Mouse (Mus musculus) G1E (cell line): Measurements from ENCODE around the gene Actn1. TPM values are rescaled to one million over a fixed set of nuclear protein-coding genes. Genes with fewer than 3 reads are reported as not detected.
"Not testable (repeated sequence)": the region's sequence is repeated elsewhere in the genome, so short reads cannot be mapped to it uniquely, and the experiment has no call there.

ENCODE experiments used
- ATAC-seq: 2 replicates; pipeline ENCODE4 v1.8.0; 2016; ENCODE audit warnings: mild to moderate bottlenecking; ENCODE audit not compliant: insufficient number of reproducible peaks, poor library complexity, low FRiP score, severe bottlenecking; ENCODE audit errors: extremely low read depth
- DNase-seq: peaks from one replicate; pipeline ENCODE4 v3.0.0; 2012; ENCODE audit warnings: low spot score
- H3K27me3 ChIP-seq: 2 replicates; pipeline ENCODE4 v1.6.1; 2012; ENCODE audit warnings: mild to moderate bottlenecking, low read length, inconsistent platforms; ENCODE audit not compliant: insufficient read depth
- H3K36me3 ChIP-seq: replicated peaks from 2 replicates; pipeline ENCODE3; 2012; ENCODE audit warnings: mild to moderate bottlenecking, inconsistent platforms
- H3K4me1 ChIP-seq: 2 replicates; pipeline ENCODE4 v1.6.1; 2012; ENCODE audit warnings: low read depth, low read length, inconsistent platforms, mixed read lengths; ENCODE audit not compliant: insufficient read depth
- H3K4me3 ChIP-seq: 2 replicates; pipeline ENCODE4 v1.5.1; 2012; ENCODE audit warnings: low read depth, mild to moderate bottlenecking, inconsistent platforms, low read length, moderate library complexity, mixed read lengths
- H3K9me3 ChIP-seq: replicated peaks from 2 replicates; pipeline ENCODE4 v1.6.1; 2012; ENCODE audit warnings: inconsistent platforms
- CTCF ChIP-seq: IDR thresholded peaks from 2 replicates; pipeline ENCODE4 v1.5.1; 2012; ENCODE audit warnings: low read depth, low read length, inconsistent platforms, mixed read lengths
- GATA1 ChIP-seq: IDR thresholded peaks from 2 replicates; pipeline ENCODE4 v1.6.1; 2012; ENCODE audit warnings: borderline replicate concordance, low read length, inconsistent platforms, mixed read lengths
- GATA2 ChIP-seq: IDR thresholded peaks from 2 replicates; pipeline ENCODE4 v1.6.1; 2012; ENCODE audit warnings: low read depth, low read length, inconsistent platforms, borderline replicate concordance
- POLR2AphosphoS5 ChIP-seq: IDR thresholded peaks from 2 replicates; pipeline ENCODE4 v1.6.1; 2012; ENCODE audit warnings: low read depth, low read length, inconsistent platforms; ENCODE audit not compliant: insufficient replicate concordance
- TAL1 ChIP-seq: conservative IDR thresholded peaks from 2 replicates; pipeline ENCODE4 v1.6.1; 2012; ENCODE audit warnings: low read depth, low read length, inconsistent platforms, mixed read lengths
- polyA plus RNA-seq: library from polyadenylated mRNA; stranded (reverse); fragments of >175 nt; gene quantifications from 2 replicates; pipeline ENCODE4 v1.2.3, GENCODE M21; 2012
- total RNA-seq, 2 experiments: library from RNA; stranded (forward) in 1 of 2; stranded (reverse) in 1 of 2; fragments of 200-1000 nt in 1 of 2; fragments of >200 nt in 1 of 2; fragmentation: Nextera tagmentation in 1 of 2; gene quantifications; 2 replicates each; pipeline ENCODE4 v1.2.3; 2014 to 2017

Actn1 gene
- total and polyA plus RNA-seq, 3 experiments: 0.38 to 0.83 (median 0.40) TPM

DNA sequence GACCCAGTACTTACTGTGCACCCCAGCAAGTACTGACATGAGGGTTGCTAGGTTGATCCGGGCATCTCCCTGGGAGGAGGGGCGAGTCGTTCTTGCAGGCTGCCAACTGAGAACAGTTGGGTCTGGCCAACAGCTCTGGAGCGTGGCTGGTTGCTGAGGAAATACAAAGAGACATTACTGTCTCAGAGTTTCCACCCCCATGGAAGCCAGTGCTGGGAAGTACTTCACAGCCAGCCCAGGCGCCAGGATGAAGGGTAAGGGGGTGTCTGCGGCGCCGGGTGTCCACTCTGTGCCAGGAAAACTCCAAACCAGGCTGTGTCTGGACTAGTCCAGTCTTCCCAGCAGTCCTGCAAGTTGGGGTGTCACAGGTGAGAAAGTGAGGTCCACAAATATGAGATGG, 30.8 kb upstream of the Actn1 start:
- Histone ChIP-seq H3K27me3 (peaks cover 23% of the 10 kb centered on the region), H3K36me3 (no peaks in the 10 kb centered on the region), H3K4me1 (no peaks in the 10 kb centered on the region), H3K4me3 (no peak overlapping the region), H3K9me3 (no peaks in the 10 kb centered on the region)
- DNase-seq (no peak), ATAC-seq (no peak)
- TF ChIP-seq TAL1 (no peak), CTCF (no peak), GATA1 (no peak), GATA2 (no peak), POLR2AphosphoS5 (no peak)

DNA sequence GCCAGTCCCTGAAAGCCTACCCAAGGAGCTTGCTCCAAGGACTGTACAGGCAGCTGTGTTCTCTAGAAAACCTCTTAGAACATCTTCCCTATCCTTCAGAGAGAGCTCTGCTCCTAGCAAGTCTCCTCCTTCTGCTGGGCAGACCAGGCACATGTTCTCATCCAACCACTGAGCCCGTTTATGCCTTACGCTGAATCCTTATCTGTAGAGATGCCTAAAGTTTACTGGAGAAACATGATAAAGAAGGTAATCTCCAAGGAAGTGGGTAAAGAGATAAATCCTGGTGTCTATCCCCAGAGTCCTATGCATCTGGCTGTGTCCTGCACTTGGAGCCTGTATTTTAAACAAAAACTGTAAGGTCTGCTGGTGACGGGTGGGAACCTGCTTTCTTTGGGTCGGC, 30.3 kb upstream of the Actn1 start:
- H3K4me3 ChIP-seq: no peak overlapping the region

DNA sequence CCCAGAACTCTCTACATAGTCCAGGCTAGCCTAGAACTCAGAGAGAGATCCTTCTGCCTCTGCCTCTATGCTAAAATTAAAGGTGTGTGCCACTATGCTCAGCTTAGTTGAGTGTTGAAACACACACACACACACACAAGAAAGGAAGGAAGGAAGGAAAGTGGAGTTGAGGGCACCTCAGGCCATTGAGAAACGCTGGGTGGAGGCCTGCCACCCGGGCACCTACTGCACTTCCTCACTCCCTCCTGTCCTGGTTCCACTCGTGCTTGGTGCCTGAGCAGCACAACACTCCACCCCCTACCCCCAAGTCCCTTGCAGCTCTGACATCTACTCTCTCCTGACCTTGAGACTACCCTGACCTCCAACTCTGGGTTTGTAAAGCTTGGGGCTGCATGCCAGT, 29.6 kb upstream of the Actn1 start:
- H3K4me1 ChIP-seq: no peaks in the 10 kb centered on the region
- DNase-seq (no peak), ATAC-seq (no peak)
- peaks cover 29% of the 10 kb centered on the region for H3K27me3 ChIP-seq
- H3K9me3 ChIP-seq: no peaks in the 10 kb centered on the region
- TF ChIP-seq GATA2 (no peak), POLR2AphosphoS5 (no peak), GATA1 (no peak), TAL1 (no peak), CTCF (no peak)
- H3K4me3 ChIP-seq: no peak overlapping the region
- no peaks in the 10 kb centered on the region for H3K36me3 ChIP-seq

More for the DNA sequence above, 30.3 kb upstream of the Actn1 start:
- Histone ChIP-seq H3K9me3 (no peaks in the 10 kb centered on the region), H3K36me3 (no peaks in the 10 kb centered on the region), H3K27me3 (peaks cover 24% of the 10 kb centered on the region), H3K4me1 (no peaks in the 10 kb centered on the region)
- TF ChIP-seq GATA1 (no peak), POLR2AphosphoS5 (no peak), TAL1 (no peak), GATA2 (no peak), CTCF (no peak)
- ATAC-seq: no peak
- no peak for DNase-seq

DNA sequence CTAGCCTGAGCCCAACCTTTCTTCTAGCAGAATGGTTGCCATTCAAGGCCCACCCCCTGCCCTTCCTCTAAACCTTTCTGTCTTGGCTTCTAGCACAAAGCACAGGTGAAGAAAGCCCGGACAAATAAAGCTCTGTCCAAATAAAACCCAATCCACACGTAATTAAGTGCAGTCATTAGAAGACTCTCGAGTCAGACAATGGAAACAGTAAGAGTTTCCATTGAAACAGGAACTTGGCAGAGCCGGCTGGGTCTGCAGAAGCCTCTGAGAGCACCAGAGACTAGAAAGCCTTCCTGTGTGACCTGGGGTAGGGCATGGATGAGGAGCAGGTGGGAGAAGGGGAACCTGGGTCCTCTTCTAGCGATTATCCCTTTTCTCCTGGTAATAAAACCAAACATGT, 25.7 kb upstream of the Actn1 start:
- no peak for DNase-seq
- peaks cover 27% of the 10 kb centered on the region for H3K27me3 ChIP-seq
- TF ChIP-seq TAL1 (no peak), CTCF (no peak), GATA2 (no peak), POLR2AphosphoS5 (no peak), GATA1 (no peak)
- no peaks in the 10 kb centered on the region for H3K9me3 ChIP-seq
- no peak overlapping the region for H3K4me3 ChIP-seq
- H3K36me3 ChIP-seq: no peaks in the 10 kb centered on the region
- no peak for ATAC-seq
- H3K4me1 ChIP-seq: 0 out of 2 replicates have a peak, but pooled peaks cover 4% of the 10 kb centered on the region

DNA sequence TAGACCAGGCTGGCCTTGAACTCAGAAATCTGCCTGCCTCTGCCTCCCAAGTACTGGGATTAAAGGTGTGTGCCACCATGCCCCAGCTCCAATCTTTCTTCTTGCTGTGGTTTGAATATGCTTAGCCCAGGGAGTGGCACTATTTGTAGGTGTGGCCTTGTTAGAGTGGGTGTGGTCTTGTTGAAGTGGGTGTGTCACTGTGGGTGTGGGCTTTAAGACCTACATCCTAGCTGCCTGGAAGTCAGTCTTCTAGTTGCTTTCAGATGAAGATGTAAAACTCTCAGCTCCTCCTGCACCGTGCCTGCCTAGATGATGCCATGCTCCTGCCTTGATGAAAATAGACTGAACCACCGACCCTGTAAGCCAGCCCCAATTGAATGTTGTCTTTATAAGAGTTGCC, 24.1 kb upstream of the Actn1 start:
- not testable (repeated sequence) for DNase-seq, H3K36me3 ChIP-seq, H3K4me3 ChIP-seq, ATAC-seq, H3K4me1 ChIP-seq, H3K9me3 ChIP-seq
- peaks cover 20% of the 10 kb centered on the region for H3K27me3 ChIP-seq

DNA sequence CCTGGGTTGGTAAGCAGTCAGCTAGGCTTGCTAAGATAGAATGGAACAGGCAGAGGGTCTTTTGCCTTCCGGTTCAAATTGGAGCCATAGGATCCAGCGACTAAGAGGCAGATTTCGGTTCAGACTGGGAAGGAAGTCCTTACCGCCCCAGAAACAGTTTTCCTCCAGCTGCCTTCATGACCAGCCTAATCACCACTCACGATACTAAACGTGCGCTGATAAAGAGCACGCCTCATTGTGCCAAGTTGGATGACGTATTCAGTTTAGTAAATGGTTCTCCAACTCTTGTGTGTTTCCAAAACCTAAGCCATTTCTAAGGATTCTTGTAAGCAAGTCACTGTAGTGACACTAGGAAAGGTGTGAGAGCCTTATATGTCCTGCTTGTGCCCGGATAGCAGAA, 18.7 kb upstream of the Actn1 start:
- H3K4me1 ChIP-seq: no peaks in the 10 kb centered on the region
- no peaks in the 10 kb centered on the region for H3K9me3 ChIP-seq
- ATAC-seq (no peak), DNase-seq (no peak)
- peaks cover 35% of the 10 kb centered on the region for H3K27me3 ChIP-seq
- no peaks in the 10 kb centered on the region for H3K36me3 ChIP-seq
- TF ChIP-seq GATA2: no peak
- TF ChIP-seq CTCF: no peak
- TF ChIP-seq POLR2AphosphoS5: no peak
- no peak for TF ChIP-seq GATA1
- TF ChIP-seq TAL1: no peak
- no peak overlapping the region for H3K4me3 ChIP-seq

DNA sequence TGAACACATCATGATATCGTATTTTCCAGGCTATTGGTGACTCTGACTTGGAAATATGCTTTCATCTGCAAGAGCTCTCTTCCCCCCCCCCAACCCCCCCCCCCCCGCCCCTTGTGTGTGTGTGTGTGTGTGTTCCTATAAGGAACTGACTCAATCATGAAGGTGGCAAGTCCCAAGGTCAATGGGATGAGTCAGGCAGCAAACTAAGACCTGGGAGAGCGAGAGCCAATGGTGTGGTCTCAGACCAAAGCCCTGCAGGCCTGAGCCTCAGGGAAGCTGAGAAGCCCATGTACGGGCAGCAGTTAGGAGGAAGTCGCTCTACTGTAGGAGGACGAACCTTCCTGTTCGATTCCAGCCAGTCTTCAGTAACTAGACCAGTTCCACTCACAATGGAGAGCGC, 17.3 kb upstream of the Actn1 start:
- TF ChIP-seq CTCF (no peak), TAL1 (no peak), POLR2AphosphoS5 (no peak), GATA2 (no peak), GATA1 (no peak)
- Histone ChIP-seq H3K4me3 (no peak overlapping the region), H3K9me3 (no peaks in the 10 kb centered on the region), H3K36me3 (no peaks in the 10 kb centered on the region), H3K4me1 (peaks cover 2% of the 10 kb centered on the region; the same call in 1 of the 2 replicates), H3K27me3 (peaks cover 39% of the 10 kb centered on the region)
- DNase-seq (no peak), ATAC-seq (no peak)
